Mouse (Mus musculus) midbrain, embryonic 14.5 days (tissue): ENCODE results near the gene Cc2d2a. TPM values are rescaled to one million over a fixed set of nuclear protein-coding genes. Genes with fewer than 3 reads are reported as not detected.
A peak's percentile ranks its signal among the peaks of the same experiment; 100 is the strongest.

Source experiments
- ATAC-seq: fragments of 200-750 bp; cut with Nextera tagmentation; 2 replicates; pipeline ENCODE4 v1.8.0; 2017; ENCODE audit warnings: moderate number of reproducible peaks, moderate library complexity; ENCODE audit not compliant: low FRiP score, low TSS enrichment
- DNase-seq: peaks from one replicate; pipeline ENCODE4 v3.0.0-alpha.2; 2015
- H3K27ac ChIP-seq: fragments of 300-500 bp; sonication (generic); replicated peaks from 2 replicates; pipeline ENCODE4 v1.5.1; 2014; ENCODE audit warnings: mild to moderate bottlenecking, low read depth, low read length, moderate library complexity
- H3K27me3 ChIP-seq: fragments of 300-500 bp; sonication (generic); 2 replicates; pipeline ENCODE4 v1.6.1; 2014; ENCODE audit warnings: low read length, control low read depth, mixed read lengths; ENCODE audit not compliant: control insufficient read depth, insufficient read depth
- H3K36me3 ChIP-seq: fragments of 300-500 bp; sonication (generic); 2 replicates; pipeline ENCODE4 v1.6.1; 2014; ENCODE audit warnings: low read length, control low read depth; ENCODE audit not compliant: control insufficient read depth, insufficient read depth
- H3K4me1 ChIP-seq: fragments of 300-500 bp; sonication (generic); 2 replicates; pipeline ENCODE4 v1.6.1; 2014; ENCODE audit warnings: mild to moderate bottlenecking, antibody characterized with exemption, low read length, control low read depth; ENCODE audit not compliant: control insufficient read depth, insufficient read depth
- H3K4me2 ChIP-seq: fragments of 300-500 bp; sonication (generic); 2 replicates; pipeline ENCODE4 v1.6.1; 2014; ENCODE audit warnings: mild to moderate bottlenecking, low read length, moderate library complexity
- H3K4me3 ChIP-seq: fragments of 300-500 bp; sonication (generic); replicated peaks from 2 replicates; pipeline ENCODE4 v1.5.1; 2014; ENCODE audit warnings: low read depth, low read length
- H3K9ac ChIP-seq: fragments of 300-500 bp; sonication (generic); replicated peaks from 2 replicates; pipeline ENCODE4 v1.6.1; 2014; ENCODE audit warnings: mild to moderate bottlenecking, low read length, moderate library complexity
- H3K9me3 ChIP-seq: fragments of 300-500 bp; sonication (generic); 2 replicates; pipeline ENCODE4 v1.6.1; 2016; ENCODE audit warnings: low read length, control low read depth, mixed read lengths; ENCODE audit not compliant: control insufficient read depth
- WGBS: fragments of 180-500 bp; shearing (Covaris S2); extraction: QIAGEN DNeasy Blood & Tissue Kit; methylation state at CpG from one replicate; pipeline ENCODE4 v1.1.7; 2014; 5-methylcytosine and 5-hydroxymethylcytosine counted together
- polyA plus RNA-seq: library from polyadenylated mRNA; unstranded; fragments of >200 nt; fragmentation: Nextera tagmentation; extraction: Ambion mirVana; gene quantifications from 2 replicates; pipeline ENCODE4 v1.2.1, GENCODE M21; 2014

Cc2d2a gene
- polyA plus RNA-seq, 1 experiment from 2014 or later: 7.7 TPM

DNA sequence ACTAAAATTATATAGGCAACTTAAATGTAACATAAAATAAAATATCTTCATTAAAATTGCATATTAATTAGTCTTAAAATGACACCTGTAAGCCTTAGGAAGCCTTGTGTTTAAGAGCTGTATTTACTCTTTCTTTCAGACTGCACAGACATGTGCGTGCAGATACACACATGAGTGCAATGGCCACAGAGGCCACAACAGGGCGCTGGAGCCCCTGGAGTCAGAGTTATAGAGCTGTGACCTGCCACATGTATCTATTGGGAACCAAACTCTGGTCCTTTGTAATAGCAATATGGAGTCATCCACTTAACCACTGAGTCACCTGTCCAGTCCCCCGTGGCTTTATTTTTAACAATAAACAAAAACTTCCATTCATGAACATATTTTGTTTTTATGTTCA is 86.9 kb downstream of the Cc2d2a start:
- H3K4me1 ChIP-seq: no peaks in the 10 kb centered on the region
- no peak overlapping the region for H3K27ac ChIP-seq
- no peak overlapping the region for H3K4me3 ChIP-seq
- H3K9me3 ChIP-seq: no peaks in the 10 kb centered on the region
- DNase-seq (no peak), ATAC-seq (no peak)
- H3K4me2 ChIP-seq: no peak overlapping the region
- peaks cover 19% of the 10 kb centered on the region for H3K36me3 ChIP-seq
- no peak overlapping the region for H3K9ac ChIP-seq
- WGBS: 90% methylated on average over 3 of the region's 3 CpGs
- H3K27me3 ChIP-seq: no peaks in the 10 kb centered on the region

DNA sequence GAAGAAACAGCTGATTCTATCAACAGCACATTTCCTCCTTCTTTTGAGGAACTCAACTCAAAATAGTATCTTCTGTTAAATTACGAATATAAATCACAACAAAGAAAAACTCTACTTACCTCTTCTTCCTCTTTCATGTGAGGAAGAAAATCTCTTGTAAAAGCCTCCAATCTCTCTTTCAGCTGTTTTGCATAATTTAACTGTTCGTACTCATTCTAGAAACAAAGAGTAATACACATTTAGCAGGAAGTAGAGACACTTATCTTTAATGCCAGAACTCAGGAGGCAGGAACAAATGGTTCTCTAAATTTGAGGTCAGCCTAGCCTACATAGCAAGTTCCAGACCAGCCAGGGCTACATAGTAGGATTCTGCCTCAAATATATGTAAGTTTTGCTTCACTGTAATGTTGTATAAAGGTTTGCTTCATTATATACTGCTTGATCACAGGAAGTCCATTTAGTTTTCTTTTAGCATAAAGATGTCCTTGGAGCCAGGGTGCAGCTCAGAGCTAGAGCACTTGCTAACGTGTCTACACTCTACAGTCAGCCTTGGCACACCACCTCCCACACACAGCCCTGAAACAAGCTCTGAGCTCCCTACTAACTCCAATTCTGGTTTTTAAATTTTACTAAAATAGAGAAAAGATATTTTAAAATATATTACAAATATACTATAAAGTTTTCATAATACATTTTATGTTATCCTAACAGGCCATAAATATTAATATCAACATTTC is 108.6 kb downstream of the Cc2d2a start:
- no peak overlapping the region for H3K9ac ChIP-seq
- H3K27me3 ChIP-seq: no peaks in the 10 kb centered on the region
- ATAC-seq (no peak), DNase-seq (no peak)
- WGBS: 92% methylated on average over 3 of the region's 3 CpGs
- no peak overlapping the region for H3K4me2 ChIP-seq
- H3K9me3 ChIP-seq: no peaks in the 10 kb centered on the region
- H3K36me3 ChIP-seq: peaks cover 37% of the 10 kb centered on the region
- no peaks in the 10 kb centered on the region for H3K4me1 ChIP-seq
- H3K27ac ChIP-seq: no peak overlapping the region
- H3K4me3 ChIP-seq: no peak overlapping the region

DNA sequence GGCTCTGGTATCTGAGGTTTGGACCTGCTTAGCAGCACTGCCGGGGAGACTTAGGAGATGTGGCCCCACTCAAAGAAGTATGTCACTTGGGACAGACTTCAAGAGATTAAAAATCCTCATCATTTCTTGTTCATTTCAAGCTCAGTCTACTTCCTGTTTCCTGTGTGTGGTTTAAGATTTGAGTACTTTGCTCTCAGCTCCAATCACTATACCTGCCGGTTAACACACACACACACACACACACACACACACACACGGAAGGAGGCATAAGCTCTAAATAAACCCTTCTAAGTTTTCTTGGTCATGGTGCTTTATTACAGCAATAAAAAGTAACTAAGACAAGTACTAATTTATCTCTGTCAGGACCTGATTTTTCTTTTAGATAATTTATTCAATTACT is 109.4 kb downstream of the Cc2d2a start:
- no peak overlapping the region for H3K4me3 ChIP-seq
- 93% methylated on average over 3 of the region's 3 CpGs for WGBS
- no peaks in the 10 kb centered on the region for H3K4me1 ChIP-seq
- DNase-seq (no peak), ATAC-seq (no peak)
- no peaks in the 10 kb centered on the region for H3K27me3 ChIP-seq
- no peak overlapping the region for H3K4me2 ChIP-seq
- H3K9me3 ChIP-seq: no peaks in the 10 kb centered on the region
- peaks cover 30% of the 10 kb centered on the region for H3K36me3 ChIP-seq
- no peak overlapping the region for H3K9ac ChIP-seq
- H3K27ac ChIP-seq: no peak overlapping the region

DNA sequence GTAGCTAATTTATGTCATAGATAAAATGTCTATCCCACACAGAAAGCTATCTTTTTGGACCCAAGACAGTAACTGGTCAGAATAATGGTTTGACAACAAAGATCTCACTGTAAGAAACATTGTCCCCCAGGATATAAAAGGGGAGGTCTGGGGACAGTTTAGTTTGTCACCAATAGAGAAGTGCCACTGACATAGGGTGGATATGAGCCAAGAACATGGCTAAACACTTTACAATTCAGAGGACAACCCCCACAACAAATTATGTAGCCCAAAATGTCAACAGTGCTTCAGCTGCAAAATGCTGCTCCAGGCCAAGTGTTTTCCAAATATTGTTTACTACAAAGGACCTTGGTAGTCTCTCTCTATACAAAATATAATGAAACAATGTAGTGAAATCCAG is 114.3 kb downstream of the Cc2d2a start:
- H3K27me3 ChIP-seq: no peaks in the 10 kb centered on the region
- no peak for ATAC-seq

DNA sequence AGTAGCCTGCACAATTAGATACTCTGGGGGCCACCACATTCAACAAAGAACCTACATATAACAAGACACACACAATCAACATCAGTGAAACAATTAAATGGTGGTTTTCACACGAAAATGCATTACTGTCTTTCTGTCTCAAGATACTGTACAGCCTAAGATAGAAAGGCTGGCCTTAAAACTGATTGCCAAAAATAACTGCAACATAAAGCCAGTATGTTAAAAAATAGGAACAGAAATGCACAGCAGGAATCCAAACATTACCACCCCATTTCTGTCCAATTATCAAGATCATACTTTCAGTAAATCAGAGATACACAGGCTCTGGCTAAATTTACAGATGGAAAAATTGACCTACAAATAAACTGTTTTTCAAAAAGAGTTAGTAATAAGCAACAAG is 114.8 kb downstream of the Cc2d2a start:
- Histone ChIP-seq H3K9me3 (no peaks in the 10 kb centered on the region), H3K4me3 (no peak overlapping the region), H3K27me3 (no peaks in the 10 kb centered on the region), H3K4me2 (no peak overlapping the region), H3K9ac (no peak overlapping the region), H3K27ac (no peak overlapping the region), H3K4me1 (peaks cover 6% of the 10 kb centered on the region), H3K36me3 (no peaks in the 10 kb centered on the region)
- ATAC-seq: no peak
- no peak for DNase-seq
- 62% methylated on average over 1 of the region's 1 CpGs for WGBS

More for the DNA sequence above, 114.3 kb downstream of the Cc2d2a start:
- DNase-seq: no peak
- no peak overlapping the region for H3K9ac ChIP-seq
- H3K4me1 ChIP-seq: peaks cover 6% of the 10 kb centered on the region
- H3K4me3 ChIP-seq: no peak overlapping the region
- H3K4me2 ChIP-seq: no peak overlapping the region
- H3K9me3 ChIP-seq: no peaks in the 10 kb centered on the region
- no peaks in the 10 kb centered on the region for H3K36me3 ChIP-seq
- H3K27ac ChIP-seq: no peak overlapping the region

DNA sequence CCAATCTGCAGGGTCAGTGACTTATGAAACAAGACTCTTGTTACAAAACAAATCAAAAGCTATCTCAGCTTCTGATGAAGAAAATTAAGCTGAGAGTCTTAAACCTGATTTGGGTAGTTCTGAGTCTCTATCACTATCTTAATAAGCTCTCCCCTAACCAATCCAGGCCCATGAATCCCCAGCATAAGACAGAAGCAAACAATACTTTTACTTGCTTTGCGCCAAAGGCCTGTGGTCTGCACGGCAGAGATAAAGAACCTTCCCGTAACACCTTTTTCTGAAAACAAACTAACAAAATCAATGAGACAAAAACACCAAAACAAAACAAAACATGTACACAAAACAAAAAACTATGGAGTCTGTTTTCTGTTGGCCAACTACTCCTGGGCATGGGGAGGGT is 116.4 kb downstream of the Cc2d2a start:
- no peak for DNase-seq
- Histone ChIP-seq H3K4me3 (no peak overlapping the region), H3K9ac (no peak overlapping the region), H3K27ac (no peak overlapping the region), H3K4me2 (no peak overlapping the region), H3K36me3 (no peaks in the 10 kb centered on the region), H3K27me3 (no peaks in the 10 kb centered on the region), H3K9me3 (no peaks in the 10 kb centered on the region), H3K4me1 (peaks cover 6% of the 10 kb centered on the region)
- ATAC-seq: no peak
- WGBS: 92% methylated on average over 3 of the region's 3 CpGs

DNA sequence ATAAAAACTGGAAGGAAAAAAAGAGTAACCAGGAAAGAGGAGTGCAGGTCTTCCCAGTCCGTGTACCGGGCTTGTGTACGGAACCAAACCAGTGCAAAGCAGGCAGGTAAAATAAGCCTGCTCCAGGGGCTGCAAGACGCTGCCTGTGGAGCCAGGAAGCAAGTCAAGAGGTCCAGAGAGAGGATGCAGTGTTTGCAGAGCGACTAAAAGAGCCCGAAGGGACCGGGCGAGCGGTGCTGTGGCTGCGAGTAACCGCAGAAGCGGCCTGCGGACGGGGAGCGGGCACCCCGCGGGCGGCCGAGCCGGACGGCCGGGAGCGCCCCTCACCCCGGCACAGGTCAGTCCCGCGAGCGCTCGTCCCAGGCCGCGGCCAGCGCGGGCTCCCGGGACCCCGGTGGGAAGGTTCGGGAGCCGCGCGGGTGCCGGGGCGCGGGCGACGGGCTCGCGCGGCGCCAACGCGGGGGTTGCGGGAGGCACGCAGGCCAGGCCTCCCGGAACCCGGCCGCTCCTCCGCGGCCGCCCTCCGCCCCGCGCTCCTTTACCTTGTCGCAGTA is 119.4 kb downstream of the Cc2d2a start:
- no peaks in the 10 kb centered on the region for H3K27me3 ChIP-seq
- peak overlapping the region; percentile 80 for H3K4me3 ChIP-seq
- peak overlapping the region; percentile 93 for H3K9ac ChIP-seq
- no peak for ATAC-seq
- H3K4me1 ChIP-seq: peaks cover 6% of the 10 kb centered on the region
- under 1% methylated on average over 56 of the region's 61 CpGs for WGBS
- no peak for DNase-seq
- peak overlapping the region; percentile 99 for H3K27ac ChIP-seq
- H3K4me2 ChIP-seq: peak overlapping the region; percentile 74
- H3K36me3 ChIP-seq: no peaks in the 10 kb centered on the region
- H3K9me3 ChIP-seq: no peaks in the 10 kb centered on the region

DNA sequence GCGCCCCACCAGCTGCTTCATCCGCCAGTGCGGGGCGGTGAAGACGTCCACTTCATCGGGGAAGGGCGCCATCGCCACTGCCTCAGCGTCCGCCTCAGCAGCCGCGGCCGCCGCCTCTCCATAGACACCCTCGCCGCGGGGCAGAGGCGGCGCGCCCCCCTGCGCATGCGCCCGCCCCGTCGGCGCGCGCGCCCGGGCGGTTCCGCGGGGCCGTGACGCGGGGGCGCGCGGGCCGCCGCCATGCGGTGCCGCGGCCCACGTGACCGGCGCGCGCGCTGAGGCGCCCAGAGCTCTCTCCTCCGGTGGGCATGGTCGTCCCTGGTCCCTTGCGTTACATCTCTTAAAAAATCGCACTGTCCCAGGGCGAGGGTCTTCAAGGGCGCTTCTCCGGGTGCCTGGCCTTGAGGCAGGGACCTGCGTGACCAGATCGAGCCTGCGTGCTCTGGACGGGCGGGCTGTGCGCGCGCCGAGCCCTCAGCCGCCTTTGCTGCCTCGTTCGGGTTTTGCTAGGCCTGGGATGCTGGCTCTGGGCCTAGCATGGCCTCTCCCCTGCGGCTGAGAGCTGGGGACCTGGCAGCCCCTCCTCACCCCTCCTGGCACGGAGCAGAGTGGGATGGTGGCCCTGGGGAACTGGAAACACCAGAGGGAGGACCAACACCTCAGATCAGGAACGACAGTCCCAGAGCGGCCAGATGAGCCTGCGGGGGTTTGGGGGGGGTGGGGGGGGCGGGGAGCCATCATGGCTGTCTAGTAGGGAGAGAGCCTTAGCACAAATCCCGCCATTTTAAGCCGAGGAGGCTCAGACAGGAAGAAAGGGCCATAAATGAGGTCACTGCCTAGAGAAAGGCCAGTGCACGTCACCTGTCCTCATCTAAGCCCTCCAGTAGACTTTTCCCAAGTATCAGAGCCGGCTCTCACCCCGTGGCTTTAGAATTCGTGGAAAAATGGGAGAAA is 120.1 kb downstream of the Cc2d2a start:
- H3K36me3 ChIP-seq: no peaks in the 10 kb centered on the region
- H3K27ac ChIP-seq: peak overlapping the region; percentile 99
- H3K4me2 ChIP-seq: peak overlapping the region; percentile 74
- peak; percentile 94 for ATAC-seq
- WGBS: 3% methylated on average over 82 of the region's 82 CpGs
- peak overlapping the region; percentile 93 for H3K9ac ChIP-seq
- H3K9me3 ChIP-seq: no peaks in the 10 kb centered on the region
- peak; percentile 95 for DNase-seq
- H3K4me3 ChIP-seq: peak overlapping the region; percentile 80
- H3K27me3 ChIP-seq: no peaks in the 10 kb centered on the region
- peaks cover 6% of the 10 kb centered on the region for H3K4me1 ChIP-seq
